Mouse (Mus musculus) embryonic stem cell, embryonic (primary cell): ENCODE measurements around the gene Nr1i3.

Experiments
- CTCF ChIA-PET, 4 experiments: fragments of 300-600 bp in 2 of 4; fragments of 350-600 bp in 2 of 4; sonication (Branson Sonifier 250); formaldehyde crosslinking; loops; one replicate each; lab custom pipeline; 2022; ENCODE audit warnings: inconsistent platforms in 2 of 4; lab: Charles Lee
- POLR2A ChIA-PET, 4 experiments: fragments of 300-600 bp in 2 of 4; fragments of 350-600 bp in 2 of 4; sonication (Branson Sonifier 250); formaldehyde crosslinking; loops; one replicate each; lab custom pipeline; 2022; ENCODE audit warnings: antibody characterized with exemption in 4 of 4, inconsistent platforms in 1 of 4; lab: Charles Lee

The Nr1i3 gene

DNA sequence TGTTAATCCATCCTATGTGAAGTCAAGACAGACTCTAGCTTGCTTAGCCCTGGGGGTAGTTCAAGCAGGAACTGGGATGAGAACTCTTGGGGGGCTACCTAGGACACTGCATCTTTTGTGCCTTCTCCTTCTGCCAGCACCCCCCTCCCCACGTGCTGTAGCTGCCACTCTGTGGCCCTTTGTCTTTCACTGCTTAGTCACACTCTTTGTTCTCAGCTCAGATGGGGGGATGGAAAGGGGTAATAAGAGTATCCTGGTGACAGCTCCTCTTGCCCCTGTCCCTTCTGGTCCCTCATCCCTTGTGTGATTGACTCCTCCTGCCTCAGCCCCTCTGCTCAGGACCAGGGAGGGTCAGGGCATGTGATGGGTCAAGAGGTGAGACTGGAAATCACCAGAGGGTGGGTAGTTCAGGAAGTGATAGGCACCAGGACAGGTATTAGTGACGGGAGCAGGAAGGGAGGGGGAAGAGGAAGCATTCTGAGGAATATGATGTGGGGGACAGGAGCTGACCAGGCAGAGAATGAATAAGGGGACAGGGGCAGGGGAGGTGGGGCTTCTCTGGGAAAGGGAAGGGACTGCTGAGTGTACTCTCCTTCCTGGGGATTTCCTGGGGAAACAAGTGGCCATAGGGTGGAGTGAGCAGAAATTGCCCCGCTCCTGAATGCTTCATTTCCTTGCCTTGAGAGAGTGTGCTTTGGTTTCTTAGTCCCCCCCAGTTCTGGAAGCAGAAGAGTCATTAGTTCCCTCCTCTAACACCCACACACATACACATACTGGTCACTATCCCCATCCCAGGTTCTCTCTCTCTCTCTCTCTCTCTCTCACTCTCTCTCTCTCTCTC is 34.8 kb downstream of the Nr1i3 start:
- POLR2A ChIA-PET, result interaction anchor here in 3 of 4 experiments (0.5 to 3.4 kb wide), 13 partner anchors 9 to 160 kb away, joined by 3 to 21 read pairs (median 3); partner anchors contain the start of genes B4galt3 (in 2 of the 3) and Usp21 (in 1 of the 3)

DNA sequence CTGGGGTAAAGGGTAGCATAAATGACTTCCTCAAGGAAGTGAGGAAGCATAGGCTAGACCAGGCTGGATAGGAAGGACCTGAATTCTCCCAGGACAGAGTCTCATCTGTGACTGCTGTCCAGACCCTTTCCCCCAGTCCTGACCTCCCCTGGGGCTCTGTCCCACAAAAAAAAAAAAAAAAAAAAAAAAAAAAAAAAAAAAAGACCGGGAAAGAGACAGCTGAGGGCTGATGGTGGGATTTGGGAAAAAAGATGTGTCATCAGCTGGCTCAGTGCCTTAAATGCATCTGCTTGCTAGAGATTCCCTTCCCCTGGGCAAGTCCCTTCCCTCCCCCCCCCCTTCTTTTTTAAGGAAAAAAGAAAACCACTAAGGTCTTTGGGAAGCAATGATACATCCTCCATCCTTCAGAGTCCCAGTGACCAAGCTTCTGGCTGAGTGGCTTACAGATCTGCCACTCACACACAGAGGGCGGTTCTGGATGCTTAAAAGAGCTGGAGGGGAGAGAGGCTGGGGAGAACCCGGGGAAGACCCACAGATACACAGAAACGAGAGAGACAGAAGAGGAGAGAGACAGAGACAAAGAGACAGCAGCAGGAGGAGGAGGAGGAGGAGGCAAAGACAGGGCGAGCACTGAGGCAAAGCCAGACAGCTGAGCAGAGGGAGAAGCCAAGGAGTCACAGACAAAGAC is 36.3 kb downstream of the Nr1i3 start, which contains the start of gene Adamts4:
TSS of gene Adamts4 (plus strand) at position 509 of the 688 bp plus-strand sequence.
- CTCF ChIA-PET, result interaction anchor here in 3 of 4 experiments (0.5 to 2.6 kb wide), 12 partner anchors 8 to 196 kb away, joined by 3 to 12 read pairs (median 4); partner anchors contain the start of genes Fcer1g (in 1 of the 3) and Tomm40l (in 1 of the 3)
- POLR2A ChIA-PET, result interaction anchor here (0.5 to 3.4 kb wide), 26 partner anchors 9 to 252 kb away, joined by 3 to 21 read pairs (median 4); partner anchors contain the start of genes B4galt3 (in 2 of the 4), Cfap126 (in 1 of the 4), Dedd (in 1 of the 4) and Pcp4l1 (in 1 of the 4)

More for the DNA sequence above, 34.8 kb downstream of the Nr1i3 start:
- CTCF ChIA-PET, result interaction anchor here in 3 of 4 experiments (0.6 to 1.4 kb wide), 6 partner anchors 10 to 254 kb away, joined by 3 to 4 read pairs (median 3); partner anchors contain the start of gene Ppox (in 1 of the 3)

DNA sequence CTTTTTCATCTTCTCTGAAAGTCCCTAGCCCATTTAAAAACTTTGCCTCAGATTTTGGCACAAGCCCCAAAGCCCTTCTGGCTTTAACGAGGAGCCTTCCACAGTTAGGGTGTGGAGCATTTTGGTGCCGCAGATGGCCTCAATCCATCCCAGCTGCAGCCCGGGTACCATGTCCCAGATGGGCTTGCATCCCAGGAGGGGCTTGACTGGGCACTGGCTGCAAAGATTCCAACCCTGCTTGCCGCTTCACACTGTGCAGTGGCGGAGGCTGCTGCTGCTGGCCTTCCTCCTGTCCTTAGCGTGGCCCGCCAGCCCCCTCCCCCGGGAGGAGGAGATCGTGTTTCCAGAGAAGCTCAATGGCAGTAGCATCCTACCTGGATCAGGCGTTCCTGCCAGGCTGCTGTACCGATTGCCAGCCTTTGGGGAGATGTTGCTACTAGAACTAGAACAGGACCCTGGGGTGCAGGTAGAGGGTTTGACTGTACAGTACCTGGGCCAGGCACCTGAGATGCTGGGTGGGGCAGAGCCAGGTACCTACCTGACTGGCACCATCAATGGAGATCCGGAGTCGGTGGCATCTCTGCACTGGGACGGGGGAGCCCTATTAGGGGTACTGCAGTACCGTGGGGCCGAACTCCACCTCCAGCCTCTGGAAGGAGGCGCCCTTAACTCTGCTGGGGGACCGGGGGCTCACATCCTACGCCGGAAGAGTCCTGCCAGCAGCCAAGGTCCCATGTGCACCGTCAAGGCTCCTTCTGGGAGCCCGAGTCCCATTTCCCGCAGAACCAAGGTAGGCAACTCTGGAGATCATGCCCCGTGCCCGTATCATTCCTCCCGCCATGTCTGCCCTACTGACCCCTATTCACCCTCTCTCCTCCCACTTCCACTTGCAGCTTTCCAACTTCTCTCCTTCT is 37.2 kb downstream of the Nr1i3 start, which contains the start of gene Ndufs2:
TSS of gene Ndufs2 (minus strand) at position 709 of the 914 bp plus-strand sequence.
- POLR2A ChIA-PET, result interaction anchor here (0.5 to 3.4 kb wide), 39 partner anchors 9 to 342 kb away, joined by 3 to 21 read pairs (median 4); partner anchors contain the start of genes B4galt3 (in 3 of the 4), Cfap126 (in 1 of the 4), Dedd (in 1 of the 4) and Klhdc9 (in 1 of the 4)

DNA sequence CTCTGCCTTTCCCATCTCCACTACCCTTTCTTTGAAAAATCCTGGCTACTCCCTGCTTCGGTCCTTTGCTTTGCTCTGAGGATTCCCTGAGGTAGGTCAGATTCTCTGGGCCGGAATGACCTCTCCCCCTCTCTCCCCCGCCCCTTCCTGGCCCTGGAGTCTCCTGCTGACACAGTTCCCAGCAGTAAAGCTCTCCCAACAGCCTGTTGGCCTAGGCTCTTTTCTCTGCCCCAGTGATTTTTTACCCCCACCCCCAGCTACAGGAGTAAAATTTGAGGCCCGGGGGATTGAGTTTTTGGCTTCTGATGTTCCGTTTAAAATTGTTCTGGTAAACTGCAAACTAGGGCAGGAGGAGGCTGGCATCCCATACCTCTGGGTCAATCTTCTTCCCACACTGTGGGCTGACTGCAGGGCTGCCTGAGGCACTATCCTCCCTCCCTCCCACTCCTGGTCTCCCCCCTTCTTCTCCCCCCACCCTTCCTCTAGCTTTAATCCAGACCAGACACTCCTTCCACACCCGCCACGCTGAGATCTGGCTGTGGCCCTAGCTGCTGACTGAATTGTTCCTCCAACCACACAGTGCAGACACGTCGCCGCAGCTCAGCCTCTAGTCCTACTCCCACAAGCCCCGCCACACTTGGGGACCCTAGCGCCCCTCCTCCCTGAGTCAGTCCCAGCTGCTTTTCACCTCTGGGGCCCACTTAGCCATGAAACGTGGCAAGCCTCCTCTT is 38.0 kb downstream of the Nr1i3 start:
- POLR2A ChIA-PET, result interaction anchor here (0.5 to 3.4 kb wide), 43 partner anchors 9 to 343 kb away, joined by 3 to 21 read pairs (median 4); partner anchors contain the start of genes B4galt3 (in 3 of the 4), Cfap126 (in 2 of the 4), Dedd (in 1 of the 4) and Klhdc9 (in 1 of the 4)
- CTCF ChIA-PET, result interaction anchor here (0.5 to 2.6 kb wide), 20 partner anchors 9 to 764 kb away, joined by 3 to 12 read pairs (median 5); partner anchors contain the start of genes Tomm40l (in 2 of the 4) and Ppox (in 1 of the 4)

More for the DNA sequence above, 37.2 kb downstream of the Nr1i3 start, which contains the start of gene Ndufs2:
- CTCF ChIA-PET, result interaction anchor here (0.6 to 2.6 kb wide), 17 partner anchors 9 to 139 kb away, joined by 3 to 12 read pairs (median 4); partner anchors contain the start of genes Ppox (in 1 of the 4) and Tomm40l (in 1 of the 4)

DNA sequence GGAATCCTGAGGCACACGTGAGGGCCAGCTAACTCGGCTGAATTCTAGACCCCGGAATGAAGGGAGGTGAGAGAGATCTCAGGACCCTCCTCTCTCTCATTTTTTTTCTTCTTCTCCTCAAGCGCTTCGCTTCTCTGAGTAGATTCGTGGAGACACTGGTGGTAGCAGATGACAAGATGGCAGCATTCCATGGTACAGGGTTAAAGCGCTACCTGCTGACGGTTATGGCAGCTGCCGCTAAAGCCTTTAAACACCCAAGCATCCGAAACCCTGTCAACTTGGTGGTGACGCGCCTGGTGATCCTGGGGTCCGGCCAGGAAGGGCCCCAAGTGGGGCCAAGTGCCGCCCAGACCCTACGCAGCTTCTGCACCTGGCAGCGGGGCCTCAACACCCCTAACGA is 38.6 kb downstream of the Nr1i3 start:
- ChIA-PET POLR2A (interaction anchor here in 3 of 4 experiments (0.6 to 2.8 kb wide), 27 partner anchors 10 to 275 kb away, joined by 3 to 12 read pairs (median 4); partner anchors contain the start of genes B4galt3 (in 2 of the 3), Cfap126 (in 2 of the 3), Pcp4l1 (in 1 of the 3) and Ppox (in 1 of the 3)), CTCF (interaction anchor here in 3 of 4 experiments (0.6 to 2.6 kb wide), 12 partner anchors 10 to 764 kb away, joined by 3 to 12 read pairs (median 6); partner anchors contain the start of genes Tomm40l (in 2 of the 3) and Ppox (in 1 of the 3))

DNA sequence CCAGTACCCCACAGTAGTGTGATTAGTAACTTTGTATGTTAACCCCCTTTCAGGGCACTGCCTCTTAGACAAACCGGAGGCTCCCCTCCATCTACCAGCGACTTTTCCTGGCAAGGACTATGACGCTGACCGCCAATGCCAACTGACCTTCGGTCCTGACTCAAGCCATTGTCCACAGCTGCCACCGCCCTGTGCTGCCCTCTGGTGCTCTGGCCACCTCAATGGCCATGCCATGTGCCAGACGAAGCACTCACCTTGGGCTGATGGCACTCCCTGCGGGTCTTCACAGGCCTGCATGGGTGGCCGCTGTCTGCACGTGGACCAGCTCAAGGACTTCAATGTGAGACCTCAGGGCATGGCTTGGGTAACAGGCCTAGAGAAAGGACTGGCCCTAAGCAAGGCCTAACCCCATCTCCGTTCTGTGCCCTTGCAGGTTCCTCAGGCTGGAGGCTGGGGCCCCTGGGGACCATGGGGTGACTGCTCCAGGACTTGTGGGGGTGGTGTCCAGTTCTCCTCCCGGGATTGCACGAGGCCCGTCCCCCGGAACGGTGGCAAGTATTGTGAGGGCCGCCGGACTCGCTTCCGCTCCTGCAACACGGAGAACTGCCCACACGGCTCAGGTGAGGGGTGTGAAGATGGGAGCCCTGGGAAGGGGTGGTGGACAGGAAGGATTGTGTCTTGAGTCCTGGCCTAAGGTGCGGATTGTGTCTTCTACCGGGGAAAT is 42.5 kb downstream of the Nr1i3 start:
- CTCF ChIA-PET, result no interaction called here
- POLR2A ChIA-PET, result interaction anchor here in 2 of 4 experiments (1.3 to 2.6 kb wide), 4 partner anchors 9 to 13 kb away, joined by 3 to 14 read pairs (median 4); partner anchors contain the start of gene B4galt3 (in 1 of the 2)

DNA sequence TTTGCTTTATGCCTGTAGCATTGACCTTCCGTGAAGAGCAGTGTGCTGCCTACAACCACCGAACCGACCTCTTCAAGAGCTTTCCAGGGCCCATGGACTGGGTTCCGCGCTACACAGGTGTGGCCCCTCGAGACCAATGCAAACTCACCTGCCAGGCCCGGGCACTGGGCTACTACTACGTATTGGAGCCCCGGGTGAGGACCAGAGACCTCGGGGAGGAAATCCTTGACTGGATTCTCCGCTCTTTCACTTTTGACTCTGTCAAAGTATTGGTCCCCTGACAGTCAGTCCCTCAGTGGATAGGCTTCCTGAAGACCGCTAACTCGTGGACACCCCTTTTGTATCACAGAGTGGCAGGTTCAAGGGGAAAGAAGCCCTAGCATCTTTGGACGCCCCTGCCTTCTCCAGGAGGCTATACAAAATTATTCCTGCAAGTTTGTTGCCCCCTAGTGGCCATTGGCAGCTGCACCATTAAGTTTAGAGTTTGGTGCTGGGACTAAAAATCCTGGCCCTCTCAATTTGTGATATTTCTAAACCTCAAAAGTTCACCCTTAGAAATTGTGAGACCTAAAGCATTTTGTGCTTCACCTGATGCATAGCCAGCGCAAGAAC is 43.3 kb downstream of the Nr1i3 start:
- ChIA-PET CTCF (interaction anchor here (0.5 to 1.8 kb wide), 12 partner anchors 11 to 356 kb away, joined by 3 to 8 read pairs (median 4); partner anchors contain the start of gene Ppox (in 1 of the 4)), POLR2A (interaction anchor here in 3 of 4 experiments (0.7 to 2.6 kb wide), 10 partner anchors 10 to 146 kb away, joined by 3 to 14 read pairs (median 4); partner anchors contain the start of genes B4galt3 (in 2 of the 3), Ppox (in 2 of the 3) and Cfap126 (in 1 of the 3))

DNA sequence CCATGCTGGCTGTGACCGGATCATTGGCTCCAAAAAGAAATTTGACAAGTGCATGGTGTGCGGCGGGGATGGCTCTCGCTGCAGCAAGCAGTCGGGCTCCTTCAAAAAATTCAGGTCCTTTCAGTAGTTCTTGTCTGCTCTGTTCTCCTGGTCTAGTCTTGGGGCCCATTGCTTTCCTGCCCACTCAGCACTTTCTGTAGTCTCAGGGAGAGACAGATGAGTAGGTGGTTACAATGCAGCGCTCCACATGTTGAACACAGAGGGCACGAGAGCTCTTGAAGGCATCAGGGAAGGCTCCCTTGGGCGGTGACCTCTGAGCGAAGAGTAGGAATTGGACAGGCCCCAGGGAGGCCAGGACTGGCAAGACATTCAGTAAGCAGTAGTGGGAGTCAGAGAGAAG is 44.0 kb downstream of the Nr1i3 start:
- ChIA-PET CTCF (interaction anchor here (0.5 to 1.8 kb wide), 13 partner anchors 10 to 356 kb away, joined by 3 to 8 read pairs (median 4); partner anchors contain the start of gene Ppox (in 1 of the 4)), POLR2A (interaction anchor here in 3 of 4 experiments (0.6 to 2.6 kb wide), 10 partner anchors 9 to 1244 kb away, joined by 3 to 14 read pairs (median 4); partner anchors contain the start of genes B4galt3 (in 2 of the 3), Ppox (in 2 of the 3) and Cfap126 (in 1 of the 3))

DNA sequence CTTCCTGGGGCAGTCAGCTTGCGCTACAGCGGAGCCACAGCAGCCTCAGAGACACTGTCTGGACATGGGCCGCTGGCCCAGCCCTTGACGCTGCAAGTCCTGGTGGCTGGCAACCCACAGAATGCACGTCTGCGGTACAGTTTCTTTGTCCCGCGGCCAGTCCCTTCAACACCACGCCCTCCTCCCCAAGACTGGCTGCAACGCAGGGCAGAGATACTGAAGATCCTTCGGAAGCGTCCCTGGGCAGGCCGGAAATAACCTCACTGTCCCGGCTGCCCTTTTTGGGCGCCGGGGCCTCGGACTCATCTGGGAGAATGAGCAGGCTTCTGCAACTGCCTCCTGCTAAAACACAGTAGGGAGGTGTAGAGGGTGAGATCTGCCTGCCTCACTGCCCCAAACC is 45.2 kb downstream of the Nr1i3 start:
- CTCF ChIA-PET, result interaction anchor here in 3 of 4 experiments (0.6 to 1.2 kb wide), 6 partner anchors 12 to 357 kb away, joined by 3 to 4 read pairs (median 3); no protein-coding TSS in a partner anchor
- POLR2A ChIA-PET, result interaction anchor here in 2 of 4 experiments (1.0 to 2.6 kb wide), 3 partner anchors 11 to 152 kb away, joined by 4 to 8 read pairs (median 4); partner anchors contain the start of gene B4galt3 (in 2 of the 2)

DNA sequence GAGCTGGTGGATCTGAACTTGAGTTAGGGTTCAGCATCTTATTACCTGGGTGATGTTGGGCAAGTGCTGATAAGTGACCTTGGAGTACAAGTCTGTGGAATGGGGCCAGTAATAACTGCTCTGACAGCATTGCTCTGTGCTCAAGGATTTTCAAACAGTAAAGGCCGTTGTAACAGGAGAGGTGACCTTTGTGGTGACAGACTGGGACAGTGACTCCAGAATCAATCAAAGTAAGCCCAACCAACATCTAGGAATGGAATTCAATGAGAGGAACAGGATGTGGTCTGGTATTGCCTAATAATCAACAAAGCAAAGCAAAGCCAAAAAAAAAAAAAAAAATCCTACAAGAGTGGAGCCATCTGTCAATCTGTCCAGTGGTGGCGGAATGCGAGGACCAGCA is 46.5 kb downstream of the Nr1i3 start:
- ChIA-PET CTCF (no interaction called here), POLR2A (interaction anchor here in 2 of 4 experiments (1.0 to 1.4 kb wide), 4 partner anchors 10 to 25 kb away, joined by 3 to 5 read pairs (median 3); partner anchors contain the start of gene B4galt3 (in 1 of the 2))

DNA sequence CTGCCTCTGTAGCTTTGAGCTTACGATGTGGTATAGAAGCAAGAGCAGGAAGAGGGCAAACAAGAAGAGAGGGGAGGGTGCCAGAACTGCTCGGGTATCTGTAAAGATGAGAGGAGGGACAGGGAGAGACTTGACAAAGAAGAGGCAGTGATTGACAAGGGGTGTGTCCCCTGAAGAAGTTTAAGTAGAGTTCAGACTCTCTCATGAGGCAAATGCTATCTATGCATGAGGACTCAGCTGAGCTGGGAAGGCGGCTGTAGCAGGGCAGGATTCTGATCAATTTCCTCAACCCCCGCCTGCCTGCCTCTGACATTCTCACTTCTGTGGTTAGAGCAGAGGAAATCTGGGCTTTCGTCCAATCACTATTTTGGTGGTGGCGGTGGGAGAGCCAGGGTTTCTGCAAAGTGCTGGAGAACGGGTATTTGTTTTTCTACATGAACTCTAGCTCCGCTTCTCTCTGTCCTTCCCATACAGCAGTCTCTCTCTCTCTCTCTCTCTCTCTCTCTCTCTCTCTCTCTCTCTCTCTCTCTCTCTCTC is 48.9 kb downstream of the Nr1i3 start:
- CTCF ChIA-PET, result interaction anchor here (0.5 to 3.1 kb wide), 18 partner anchors 9 to 1502 kb away, joined by 3 to 20 read pairs (median 4); partner anchors contain the start of genes Apoa2 (in 1 of the 4), Itln1 (in 1 of the 4), Ndufs2 (in 1 of the 4) and Ppox (in 1 of the 4)
- POLR2A ChIA-PET, result interaction anchor here (0.6 to 2.3 kb wide), 16 partner anchors 9 to 685 kb away, joined by 3 to 10 read pairs (median 4); partner anchors contain the start of gene Ppox (in 1 of the 4)

DNA sequence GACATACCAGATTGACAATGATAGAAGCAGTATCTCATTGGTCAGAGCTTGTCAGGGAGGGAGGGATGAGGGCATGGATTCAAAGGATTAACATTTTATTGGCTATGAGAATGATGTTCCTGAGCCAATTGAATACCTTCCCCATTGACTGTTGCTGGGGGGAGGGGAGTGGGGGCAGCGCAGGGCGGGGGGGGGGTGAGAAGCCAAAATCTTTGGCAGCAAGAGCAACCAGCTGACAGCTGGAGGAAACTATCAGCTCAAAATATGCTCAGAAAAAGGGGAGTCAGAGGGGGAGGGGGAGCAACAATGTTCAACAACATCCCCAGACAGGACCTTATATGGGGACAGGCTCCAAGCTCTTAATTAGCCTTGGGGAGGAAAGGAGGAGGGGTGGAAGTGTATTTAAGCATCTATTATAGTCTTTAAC is 49.4 kb downstream of the Nr1i3 start:
- ChIA-PET CTCF (interaction anchor here (0.6 to 3.1 kb wide), 15 partner anchors 8 to 1503 kb away, joined by 3 to 20 read pairs (median 3); partner anchors contain the start of genes Apoa2 (in 1 of the 4) and Ppox (in 1 of the 4)), POLR2A (interaction anchor here (0.6 to 2.3 kb wide), 18 partner anchors 11 to 238 kb away, joined by 3 to 10 read pairs (median 3); partner anchors contain the start of genes Ppox (in 1 of the 4) and Usf1 (in 1 of the 4))
